Mouse (Mus musculus) erythroblast, embryonic 14.5 days (primary cell): Measurements from ENCODE around the gene Spon1.

Experiments
- GATA1 ChIP-seq: IDR thresholded peaks from 2 replicates; pipeline ENCODE4 v1.6.1; 2012; ENCODE audit warnings: low read length, inconsistent platforms, mixed read lengths
- TAL1 ChIP-seq: IDR thresholded peaks from 3 replicates; pipeline ENCODE4 v1.6.1; 2012; ENCODE audit warnings: low read length, inconsistent platforms, mixed read lengths

- TF ChIP-seq GATA1 (no peak), TAL1 (no peak)
Observed at GRCm38 (mm10) chr7:113797134-113797533, 31.3 kb downstream of the Spon1 start.
